Mouse (Mus musculus) cerebellum, adult 11 months (tissue): ENCODE data around the gene Sirt5.

Experiments used
- DNase-seq: peaks from one replicate; pipeline ENCODE4 v3.0.0; 2022

Sirt5 gene

DNA sequence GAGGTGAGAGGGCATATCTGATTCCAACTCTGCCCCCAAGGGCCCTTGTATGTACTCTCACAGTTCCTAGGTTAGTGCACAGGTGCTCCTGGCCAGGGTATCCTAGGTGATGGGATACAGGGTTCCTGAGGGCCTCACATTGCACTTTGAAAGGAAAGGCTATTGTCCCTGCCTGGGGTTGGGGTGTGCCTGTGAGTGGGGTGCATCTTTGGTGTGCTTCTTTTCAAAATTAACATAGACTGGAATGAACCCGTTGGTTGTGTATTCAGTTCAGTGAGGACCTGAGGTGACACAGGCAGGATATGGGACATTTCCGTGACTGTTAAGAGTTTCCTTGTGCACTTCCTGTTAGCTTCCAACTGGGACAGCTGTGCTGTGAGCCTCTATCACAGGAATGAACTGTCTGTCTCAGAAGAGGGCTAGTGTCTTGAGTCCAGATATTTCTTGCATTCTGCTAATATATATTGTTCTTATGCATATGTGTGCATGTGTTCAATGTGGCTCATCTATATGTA, 9.7 kb downstream of the Sirt5 start:
- no peak for DNase-seq

DNA sequence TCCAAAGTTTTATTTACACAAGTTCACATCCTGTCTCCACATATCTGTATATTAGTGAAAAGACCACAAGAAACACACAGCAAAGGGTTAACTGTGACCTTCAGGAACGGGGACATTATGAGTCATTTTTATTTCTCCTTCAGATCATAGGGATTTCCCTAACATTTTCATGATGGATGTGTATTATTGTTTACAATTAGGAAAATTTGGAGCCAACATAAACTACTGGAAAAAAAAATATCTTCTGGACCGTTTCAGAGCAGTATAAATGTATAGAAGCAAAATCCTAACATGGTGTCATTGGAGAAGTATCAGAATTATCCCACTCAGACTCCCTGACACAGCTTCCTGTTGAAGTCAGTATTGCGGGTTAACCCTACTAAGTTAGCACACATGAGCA, 14.7 kb downstream of the Sirt5 start:
- no peak for DNase-seq

DNA sequence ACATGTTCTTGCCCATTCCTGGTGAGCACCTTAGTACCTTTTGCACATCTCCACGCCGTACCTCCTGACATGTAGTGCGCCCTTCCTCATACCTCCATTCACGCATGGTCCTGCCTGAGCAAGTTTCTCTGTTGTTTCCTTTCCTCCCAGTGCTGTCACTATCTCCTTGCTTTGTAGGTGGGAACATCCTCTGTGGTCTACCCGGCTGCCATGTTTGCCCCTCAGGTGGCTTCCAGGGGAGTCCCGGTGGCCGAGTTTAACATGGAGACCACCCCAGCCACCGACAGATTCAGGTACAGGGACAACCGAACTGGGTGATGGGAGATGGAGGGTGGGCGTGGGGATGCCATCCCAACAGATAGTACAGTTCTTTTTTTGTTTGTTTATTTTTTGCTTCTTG, 20.0 kb downstream of the Sirt5 start:
- no peak for DNase-seq

DNA sequence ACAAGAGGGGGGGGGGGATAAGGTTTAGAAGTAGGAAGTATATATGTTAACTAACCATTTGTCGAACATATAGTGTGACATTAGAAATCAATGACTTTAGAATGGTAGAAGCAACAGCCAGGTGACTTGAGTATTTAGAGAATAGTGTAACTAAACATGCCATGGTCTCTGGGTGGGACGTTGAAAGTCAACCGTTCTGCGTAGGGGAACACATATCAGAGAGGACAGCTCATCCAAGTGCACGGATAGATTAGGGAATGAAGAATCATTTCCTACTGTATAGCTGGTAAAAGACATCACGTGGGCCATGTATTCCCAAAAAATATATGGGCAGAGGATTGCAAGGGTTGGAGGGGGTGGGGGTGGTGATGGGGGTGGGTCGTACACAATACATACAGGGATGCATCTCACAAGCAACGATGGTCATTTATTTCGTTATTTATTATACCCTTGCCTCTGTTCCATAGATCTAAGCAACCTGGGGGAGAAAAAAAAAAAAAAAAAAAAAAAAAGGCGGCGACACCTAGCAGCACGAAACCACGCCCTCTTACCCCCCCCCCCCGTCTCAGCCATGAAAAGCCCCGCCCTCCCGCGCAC, 32.5 kb downstream of the Sirt5 start:
- no peak for DNase-seq

DNA sequence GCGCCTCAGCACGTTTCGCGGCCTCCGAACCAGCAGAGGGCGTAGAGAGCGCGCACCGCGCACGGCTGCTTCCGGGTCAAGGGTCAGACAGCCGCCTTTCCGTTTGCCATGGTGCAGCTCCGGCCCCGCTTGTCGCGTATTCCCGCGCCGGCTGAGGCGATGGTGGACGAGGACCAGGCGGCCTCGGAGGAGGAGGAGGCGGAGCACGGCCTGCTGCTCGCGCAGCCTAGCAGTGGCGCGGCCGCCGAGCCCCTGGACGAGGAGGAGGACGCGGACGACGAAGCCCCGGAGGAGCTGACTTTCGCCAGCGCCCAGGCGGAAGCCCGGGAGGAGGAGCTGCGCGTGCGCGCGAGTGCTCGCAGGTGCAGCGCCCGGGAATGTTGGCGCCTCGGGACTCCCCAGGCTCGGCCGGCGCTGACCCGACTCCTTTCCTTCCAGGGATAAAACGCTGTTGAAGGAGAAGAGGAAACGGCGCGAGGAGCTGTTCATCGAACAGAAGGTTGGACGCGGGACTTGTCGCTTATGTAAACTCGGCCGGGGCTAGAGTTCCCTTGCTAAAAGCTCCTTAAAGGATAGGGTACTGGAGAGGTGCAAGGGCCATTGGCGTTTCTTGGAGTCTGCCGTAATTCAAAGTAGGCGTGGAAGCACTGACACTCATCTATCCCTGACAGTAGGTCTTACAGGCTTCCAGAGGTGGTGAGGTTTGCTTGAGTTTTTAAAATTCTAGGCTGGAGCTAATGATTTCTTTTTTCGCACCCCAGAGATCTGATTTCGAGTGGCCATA, 33.2 kb downstream of the Sirt5 start, which contains the start of gene Nol7:
Gene Nol7 (plus strand): TSS at position 94 of the 784 bp plus-strand sequence.
- peak; percentile 95 for DNase-seq

DNA sequence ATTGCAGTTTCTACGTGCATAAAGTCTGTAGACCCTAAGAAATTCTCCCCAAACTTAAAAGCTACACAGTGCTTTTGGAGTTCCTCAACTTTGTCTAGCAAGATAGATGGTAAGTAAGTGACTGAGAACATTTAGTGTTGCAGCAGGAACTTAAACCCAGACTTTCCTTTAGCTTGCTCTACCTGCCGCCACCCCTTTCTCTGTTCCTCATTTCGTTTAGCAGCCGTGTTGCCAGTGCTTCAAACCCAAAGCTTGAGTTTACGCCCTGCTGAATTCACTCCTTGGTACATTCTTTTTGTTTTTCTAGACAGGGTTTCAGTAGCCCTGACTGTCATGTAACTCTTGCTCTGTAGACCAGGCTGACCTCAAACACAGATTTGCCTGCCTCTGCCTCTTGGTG, 34.3 kb downstream of the Sirt5 start:
- no peak for DNase-seq

DNA sequence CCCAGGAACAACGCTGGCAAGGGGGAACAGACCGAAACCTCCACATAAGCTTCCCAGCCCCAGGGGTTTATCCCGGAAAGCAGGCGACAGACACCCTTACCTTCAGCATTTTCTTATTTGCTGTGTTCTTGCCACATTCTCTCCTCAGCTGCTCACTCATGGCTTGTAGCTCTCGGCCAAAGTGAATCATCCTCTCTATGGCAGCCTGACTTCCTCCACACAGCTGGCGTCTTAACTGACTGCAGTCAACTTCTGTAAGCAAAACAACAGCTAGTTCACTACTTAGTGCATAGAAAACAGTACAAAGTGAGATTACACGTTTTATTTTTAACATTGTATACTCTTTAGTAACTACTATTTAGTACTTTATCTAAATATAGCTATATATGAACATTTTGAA, 47.0 kb downstream of the Sirt5 start:
- DNase-seq: no peak

DNA sequence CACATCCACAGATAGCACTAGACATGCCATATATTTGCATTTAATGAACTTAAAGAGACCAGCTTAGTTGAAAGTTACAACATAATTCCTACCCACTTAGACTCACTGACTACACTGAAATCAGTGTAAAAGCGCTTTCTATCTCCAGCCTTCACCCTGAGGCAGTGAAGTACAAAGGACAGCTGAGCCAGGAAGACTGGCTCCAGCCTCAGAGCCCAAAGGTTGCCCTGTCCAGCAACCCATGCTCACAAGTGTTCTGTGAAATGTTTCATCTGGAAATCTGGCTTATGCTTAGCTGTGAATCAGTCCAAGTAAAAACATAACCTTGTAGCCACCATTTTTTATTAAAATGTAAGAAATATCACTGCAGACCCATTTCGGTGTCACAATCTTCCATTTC, 48.3 kb downstream of the Sirt5 start:
- no peak for DNase-seq

DNA sequence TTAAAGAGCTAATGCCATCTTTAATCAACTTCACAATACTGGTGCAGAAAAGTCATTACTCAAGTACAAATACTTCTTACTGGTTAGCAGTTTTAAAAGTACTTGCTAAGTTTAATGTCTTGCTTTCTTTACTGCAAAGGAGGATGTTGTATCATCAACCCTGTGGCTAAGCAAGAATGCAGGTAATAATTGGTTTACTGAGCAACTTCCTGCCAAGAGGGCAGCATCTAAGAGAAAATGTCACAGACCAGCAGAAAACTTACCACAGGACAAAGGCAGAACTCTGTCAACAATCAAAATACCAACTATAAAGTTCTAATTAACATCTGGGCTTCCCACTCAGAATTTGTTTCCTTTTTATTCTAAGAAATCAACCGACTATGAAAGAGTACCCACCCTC, 50.0 kb downstream of the Sirt5 start:
- no peak for DNase-seq

DNA sequence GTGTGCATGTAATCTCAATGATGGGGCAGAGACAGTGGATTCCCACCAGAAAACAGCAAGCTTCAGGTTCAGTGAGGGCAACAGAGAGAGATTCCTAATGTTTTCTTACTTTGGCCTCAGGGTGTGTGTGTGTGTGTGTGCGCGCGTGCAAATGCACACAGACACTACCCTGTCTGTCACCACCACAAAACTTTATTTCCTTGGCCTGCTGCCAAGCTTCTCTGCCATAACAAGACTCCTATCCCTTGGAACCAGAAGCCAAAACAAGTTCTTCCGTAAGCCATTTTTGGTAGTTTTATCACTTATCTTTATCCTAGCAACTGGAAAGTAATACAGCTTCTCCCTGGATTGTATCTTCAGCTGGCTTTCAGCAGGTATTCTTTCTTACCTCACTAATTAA, 63.1 kb downstream of the Sirt5 start:
- DNase-seq: no peak

DNA sequence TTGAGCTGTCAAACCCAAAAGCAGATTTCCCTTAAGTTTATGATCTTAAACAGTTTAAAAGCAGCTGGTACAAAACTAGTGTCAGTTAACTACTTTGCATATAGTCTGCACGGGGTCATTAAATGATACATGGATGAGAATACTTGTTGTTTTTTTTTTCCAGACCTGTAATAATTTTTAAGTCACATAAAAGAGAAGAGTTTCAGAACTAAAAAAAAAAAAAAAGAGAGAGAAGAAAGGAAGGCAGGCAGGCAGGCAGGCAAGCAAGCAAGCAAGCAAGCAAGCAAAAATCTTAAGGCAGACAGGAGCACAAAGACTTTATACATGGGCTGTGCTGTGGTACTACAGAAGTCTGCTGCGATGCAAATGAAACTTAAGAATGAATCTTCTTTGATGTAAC, 68.1 kb downstream of the Sirt5 start:
- DNase-seq: no peak

DNA sequence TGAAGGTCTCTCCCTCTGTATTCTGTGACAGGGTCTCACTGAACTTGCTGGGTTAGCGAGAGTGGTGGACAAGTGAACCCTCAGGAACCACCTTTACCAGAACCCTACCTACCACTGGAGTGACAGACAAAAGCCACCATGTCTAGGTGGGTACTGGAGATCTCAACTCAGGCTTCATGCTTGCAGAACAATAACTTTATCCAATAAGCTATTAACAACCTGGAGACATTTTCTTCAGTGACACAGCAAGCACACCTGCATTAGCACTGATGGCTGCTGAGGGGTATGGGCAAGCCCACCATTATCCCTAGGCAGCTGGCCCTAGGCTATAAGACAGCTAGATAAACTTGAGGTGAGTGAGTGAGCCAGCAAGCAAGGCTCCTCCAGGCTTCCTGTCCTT, 75.1 kb downstream of the Sirt5 start:
- DNase-seq: no peak

DNA sequence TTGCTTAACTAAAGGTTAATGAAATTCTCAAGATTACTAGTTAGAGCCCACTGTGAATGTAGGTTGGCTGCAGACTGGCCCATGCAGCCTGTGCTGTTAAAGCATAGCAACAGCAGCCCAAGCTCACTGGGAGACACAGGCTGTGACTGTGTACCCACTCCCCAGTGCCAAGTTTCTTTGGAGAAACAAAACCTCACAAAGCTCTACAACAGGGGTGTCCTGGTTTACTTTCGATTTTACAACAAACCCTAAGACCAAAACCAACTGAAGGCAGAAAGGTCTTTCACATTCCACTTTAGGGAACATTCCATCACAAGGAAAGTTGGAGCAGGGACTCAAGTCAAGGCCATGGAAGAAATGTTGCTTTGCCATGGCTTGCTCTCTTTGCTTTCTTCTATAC, 77.3 kb downstream of the Sirt5 start:
- DNase-seq: no peak

DNA sequence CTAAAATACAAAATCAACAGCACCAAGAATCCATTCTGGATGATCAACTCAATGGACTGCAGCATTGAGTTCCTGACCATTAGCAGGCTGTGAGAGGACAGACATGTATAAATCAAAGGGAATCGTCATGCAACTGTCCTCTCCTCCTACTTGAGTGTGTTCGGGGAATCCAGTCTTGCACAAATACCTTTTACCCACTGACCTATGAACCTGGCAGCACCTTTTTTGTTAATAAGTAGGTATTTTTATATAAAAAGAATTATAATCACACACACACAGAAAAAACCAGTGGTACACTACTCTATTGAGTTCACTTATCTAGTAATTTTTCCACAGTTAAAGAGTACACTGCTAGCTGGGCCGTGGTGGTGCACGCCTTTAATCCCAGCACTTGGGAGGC, 78.4 kb downstream of the Sirt5 start:
- DNase-seq: no peak

DNA sequence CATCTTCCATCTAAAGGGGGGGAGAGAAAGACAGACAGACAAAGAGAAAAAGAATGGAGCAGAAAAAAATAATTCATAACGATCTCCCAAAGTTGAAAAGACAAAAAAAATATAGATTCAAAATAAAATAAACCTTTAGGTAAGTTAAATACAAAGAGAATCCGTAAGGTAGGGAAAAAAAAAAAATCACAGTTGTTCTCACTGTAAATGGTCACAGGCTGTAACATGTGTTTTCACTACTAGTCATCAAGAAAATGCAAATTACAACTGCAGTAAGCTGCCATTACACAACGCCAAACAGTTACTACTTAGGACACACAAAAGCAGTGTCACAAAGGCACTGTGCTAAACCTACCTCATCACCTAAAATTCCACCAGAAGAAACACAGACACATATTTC, 79.4 kb downstream of the Sirt5 start:
- DNase-seq: no peak
